Mouse (Mus musculus) liver, postnatal 0 days (tissue): Measurements from ENCODE around the gene Gnmt. TPM values are rescaled to one million over a fixed set of nuclear protein-coding genes. Genes with fewer than 3 reads are reported as not detected.

Experiments used
- ATAC-seq: fragments of 200-750 bp; cut with Nextera tagmentation; 2 replicates; pipeline ENCODE4 v1.8.0; 2017; ENCODE audit warnings: mild to moderate bottlenecking, moderate library complexity
- DNase-seq: peaks from one replicate; pipeline ENCODE4 v3.0.0-alpha.2; 2016
- H3K27ac ChIP-seq: fragments of 300-500 bp; sonication (generic); 2 replicates; pipeline ENCODE4 v1.5.1; 2014; ENCODE audit warnings: antibody characterized with exemption, moderate library complexity, mild to moderate bottlenecking, low read depth
- H3K27me3 ChIP-seq: fragments of 300-500 bp; sonication (generic); 2 replicates; pipeline ENCODE4 v1.6.1; 2014; ENCODE audit warnings: low read length, control low read depth, mixed read lengths; ENCODE audit not compliant: insufficient read depth
- H3K36me3 ChIP-seq: fragments of 300-500 bp; sonication (generic); replicated peaks from 2 replicates; pipeline ENCODE4 v1.6.1; 2014; ENCODE audit warnings: mild to moderate bottlenecking, control low read depth, low read length, moderate library complexity, mixed read lengths; ENCODE audit not compliant: insufficient read depth
- H3K4me1 ChIP-seq: fragments of 300-500 bp; sonication (generic); 2 replicates; pipeline ENCODE4 v1.6.1; 2014; ENCODE audit warnings: antibody characterized with exemption, mild to moderate bottlenecking, control low read depth; ENCODE audit not compliant: insufficient read depth
- H3K4me2 ChIP-seq: fragments of 300-500 bp; sonication (generic); 2 replicates; pipeline ENCODE4 v1.6.1; 2014; ENCODE audit warnings: low read depth, mild to moderate bottlenecking, low read length, moderate library complexity, mixed read lengths
- H3K4me3 ChIP-seq: fragments of 300-500 bp; sonication (generic); 2 replicates; pipeline ENCODE4 v1.5.1; 2014; ENCODE audit warnings: low read depth, low read length
- H3K9ac ChIP-seq: fragments of 300-500 bp; sonication (generic); replicated peaks from 2 replicates; pipeline ENCODE4 v1.6.1; 2014; ENCODE audit warnings: mild to moderate bottlenecking, moderate library complexity
- H3K9me3 ChIP-seq: fragments of 300-500 bp; sonication (generic); 2 replicates; pipeline ENCODE4 v1.6.1; 2016; ENCODE audit warnings: mild to moderate bottlenecking, control low read depth, low read length, mixed read lengths
- CTCF ChIP-seq: sonication (generic); IDR thresholded peaks from 2 replicates; pipeline ENCODE4 v1.5.1; 2016; ENCODE audit warnings: antibody characterized with exemption, low read depth
- EP300 ChIP-seq: IDR thresholded peaks from 2 replicates; pipeline ENCODE4 v1.6.1; 2016; ENCODE audit warnings: antibody characterized with exemption, low read depth, mild to moderate bottlenecking
- WGBS: fragments of 180-500 bp; shearing (Covaris S2); extraction: QIAGEN DNeasy Blood & Tissue Kit; methylation state at CpG from one replicate; pipeline ENCODE4 v1.1.7; 2014; ENCODE audit not compliant: insufficient replicate concordance; 5-methylcytosine and 5-hydroxymethylcytosine counted together
- polyA plus RNA-seq: library from polyadenylated mRNA; unstranded; fragments of >200 nt; fragmentation: Nextera tagmentation; extraction: Ambion mirVana; gene quantifications from 2 replicates; pipeline ENCODE4 v1.2.1, GENCODE M21; 2015

Gnmt gene
- polyA plus RNA-seq, 1 experiment from 2014 or later: 707 TPM

- TF ChIP-seq EP300 (no peak), CTCF (peak; percentile 36)
- peak overlapping the region; percentile 91 for H3K27ac ChIP-seq
- peak overlapping the region; percentile 93 for H3K4me2 ChIP-seq
- no peaks in the 10 kb centered on the region for H3K9me3 ChIP-seq
- peak overlapping the region; percentile 86 for H3K4me3 ChIP-seq
- H3K4me1 ChIP-seq: peaks cover 21% of the 10 kb centered on the region
- peak; percentile 18 for ATAC-seq
- peak; percentile 75 for DNase-seq
- H3K9ac ChIP-seq: peak overlapping the region; percentile 81
- WGBS: under 1% methylated on average over 34 of the region's 34 CpGs
- H3K27me3 ChIP-seq: no peaks in the 10 kb centered on the region
- H3K36me3 ChIP-seq: peaks cover 39% of the 10 kb centered on the region
These were observed 48.9 kb downstream of the Gnmt start for GRCm38 (mm10) chr17:46679843-46680759.

DNA sequence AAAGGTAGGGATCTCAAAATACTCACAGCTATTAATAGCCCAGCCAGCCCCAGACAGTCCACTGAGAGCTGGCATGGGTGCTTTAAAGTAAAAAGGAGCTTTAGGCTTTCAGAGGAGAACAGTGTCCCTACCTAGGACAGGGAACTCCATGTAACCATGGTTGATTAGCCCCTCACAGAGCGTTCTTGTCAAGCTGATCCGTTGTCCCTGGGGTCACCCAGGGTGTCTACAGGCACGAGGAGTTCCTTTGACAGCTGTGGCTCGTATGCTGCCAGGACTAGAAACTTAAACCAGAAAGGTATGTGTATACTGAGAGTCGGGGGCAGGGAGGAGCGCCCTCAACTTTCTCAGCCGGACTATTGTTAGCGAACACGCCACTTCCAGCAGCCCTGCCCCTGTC is 50.1 kb downstream of the Gnmt start:
- peaks cover 31% of the 10 kb centered on the region for H3K36me3 ChIP-seq
- no peaks in the 10 kb centered on the region for H3K9me3 ChIP-seq
- 63% methylated on average over 9 of the region's 9 CpGs for WGBS
- no peaks in the 10 kb centered on the region for H3K27me3 ChIP-seq
- DNase-seq (no peak), ATAC-seq (no peak)
- H3K4me2 ChIP-seq: peak overlapping the region; percentile 93
- TF ChIP-seq CTCF: no peak
- no peak for TF ChIP-seq EP300
- no peak overlapping the region for H3K4me3 ChIP-seq
- H3K9ac ChIP-seq: no peak overlapping the region
- H3K27ac ChIP-seq: no peak overlapping the region
- peaks cover 30% of the 10 kb centered on the region for H3K4me1 ChIP-seq

DNA sequence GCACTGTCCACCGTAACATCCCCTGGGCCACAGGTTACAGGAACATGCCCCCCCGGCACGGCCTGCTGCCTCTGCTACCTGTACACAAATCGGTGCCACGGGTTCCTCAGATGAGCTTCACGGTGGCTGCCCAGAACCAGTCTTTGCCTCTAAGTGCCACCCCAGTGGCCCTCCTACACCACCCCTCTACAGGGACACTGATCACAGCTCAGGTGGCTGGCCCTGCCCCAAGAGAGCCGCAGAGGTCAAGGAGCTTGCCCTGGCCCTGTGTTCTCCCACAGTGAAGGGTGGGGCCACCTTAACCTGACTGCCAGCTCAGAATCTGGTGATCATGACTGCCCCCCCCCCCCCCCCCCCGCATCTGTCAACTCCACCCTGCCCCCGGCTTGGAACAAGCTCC is 50.6 kb downstream of the Gnmt start, which contains the start of gene Mea1:
Gene Mea1 (plus strand): TSS at position 378 of the 400 bp plus-strand sequence.
- ATAC-seq (no peak), DNase-seq (no peak)
- peak within 1 kb of the TSS; percentile 86 for H3K4me3 ChIP-seq
- H3K27ac ChIP-seq: peak within 1 kb of the TSS; percentile 91; the same call in 1 of the 2 replicates
- H3K36me3 ChIP-seq: peaks cover 27% of the 10 kb centered on the region
- H3K9ac ChIP-seq: peak within 1 kb of the TSS; percentile 81
- TF ChIP-seq CTCF (no peak), EP300 (no peak)
- 94% methylated on average over 7 of the region's 9 CpGs for WGBS
- no peaks in the 10 kb centered on the region for H3K9me3 ChIP-seq
- H3K4me1 ChIP-seq: peaks cover 30% of the 10 kb centered on the region
- peak within 1 kb of the TSS; percentile 93 for H3K4me2 ChIP-seq
- no peaks in the 10 kb centered on the region for H3K27me3 ChIP-seq

Other genes starting within 250 kb of the Gnmt start
- gene Ttbk1, start 241.5 kb downstream of the Gnmt start, polyA plus RNA-seq: not detected in 2 replicates
- gene Dnph1, start 232.5 kb downstream of the Gnmt start, polyA plus RNA-seq: 7.4 and 8.6 TPM in 2 replicates
- gene Cul9, start 182.8 kb downstream of the Gnmt start, polyA plus RNA-seq: 1.0 and 1.3 TPM in 2 replicates
- gene Srf, start 173.0 kb downstream of the Gnmt start, polyA plus RNA-seq: 1.3 and 1.9 TPM in 2 replicates
- 3.0 and 3.5 TPM in 2 replicates for gene Ptk7, start 99.7 kb downstream of the Gnmt start, polyA plus RNA-seq
- 10.7 and 12.6 TPM in 2 replicates for gene Klc4, start 83.1 kb downstream of the Gnmt start, polyA plus RNA-seq
- gene Mrpl2, start 82.9 kb downstream of the Gnmt start, polyA plus RNA-seq: 75.2 and 79.3 TPM in 2 replicates
- 5.2 and 6.2 TPM in 2 replicates for gene Cul7, start 78.8 kb downstream of the Gnmt start, polyA plus RNA-seq
- 28.1 and 28.2 TPM in 2 replicates for gene Rrp36, start 54.8 kb downstream of the Gnmt start, polyA plus RNA-seq
- gene Mea1, start 50.4 kb downstream of the Gnmt start, polyA plus RNA-seq: 52.3 and 56.9 TPM in 2 replicates
- 60.0 and 63.0 TPM in 2 replicates for gene Klhdc3, start 48.3 kb downstream of the Gnmt start, polyA plus RNA-seq
- gene Ppp2r5d, start 24.1 kb downstream of the Gnmt start, polyA plus RNA-seq: 11.2 and 12.5 TPM in 2 replicates
- gene Pex6, start 17.7 kb downstream of the Gnmt start, polyA plus RNA-seq: 11.6 and 12.6 TPM in 2 replicates
- gene Cnpy3, start 23.0 kb upstream of the Gnmt start, polyA plus RNA-seq: 23.0 and 24.1 TPM in 2 replicates
- gene Ptcra, start 34.5 kb upstream of the Gnmt start, polyA plus RNA-seq: 0.11 and 0.14 TPM in 2 replicates
- gene 2310039H08Rik, start 43.5 kb upstream of the Gnmt start, polyA plus RNA-seq: 192 and 213 TPM in 2 replicates
- 63.6 and 64.1 TPM in 2 replicates for gene Rpl7l1, start 53.5 kb upstream of the Gnmt start, polyA plus RNA-seq
- gene Bicral, start 129.3 kb upstream of the Gnmt start, polyA plus RNA-seq: 1.8 and 1.9 TPM in 2 replicates
- 24.1 and 30.1 TPM in 2 replicates for gene Tbcc, start 161.5 kb upstream of the Gnmt start, polyA plus RNA-seq
- not detected in 2 replicates for gene Prph2, start 181.3 kb upstream of the Gnmt start, polyA plus RNA-seq